Mouse (Mus musculus): ENCODE data around the gene Xkr8. TPM values are rescaled to one million over a fixed set of nuclear protein-coding genes. Genes with fewer than 3 reads are reported as not detected.
A peak's percentile ranks its signal among the peaks of the same experiment; 100 is the strongest.

Xkr8 gene
- polyA plus RNA-seq, 1 experiment from 2014 or later: 5.1 TPM

GRCm38 (mm10) chr4:132733071-132733770 lies 875 bp upstream of the Xkr8 start:
- no peak overlapping the region for H3K9ac ChIP-seq (replicated peaks; ENCODE audit: low read depth)
- ATAC-seq: no peak
- no peak for DNase-seq (ENCODE audit: low spot score)
- H3K36me3 ChIP-seq (ENCODE audit: insufficient read depth, low read length): no peaks in the 10 kb centered on the region
- H3K9me3 ChIP-seq (ENCODE audit: low read length): no peaks in the 10 kb centered on the region
- no peak overlapping the region for H3K4me2 ChIP-seq (replicated peaks; ENCODE audit: low read depth, low read length)
- H3K4me1 ChIP-seq (ENCODE audit: insufficient read depth, low read depth, low read length): peaks cover 11% of the 10 kb centered on the region; the same call in 1 of the 2 replicates
- TF ChIP-seq EP300 (IDR thresholded peaks at IDR 0.05) (no peak), CTCF (IDR thresholded peaks at IDR 0.05) (peak; percentile 19; the same call in 1 of the 2 replicates)
- no peak overlapping the region for H3K27ac ChIP-seq (ENCODE audit: low read length)
- no peaks in the 10 kb centered on the region for H3K27me3 ChIP-seq (replicated peaks; ENCODE audit: insufficient read depth, low read length)
- H3K4me3 ChIP-seq (ENCODE audit: low read depth, low read length): no peak overlapping the region
- WGBS: 92% methylated on average over 25 of the region's 25 CpGs

- DNase-seq (ENCODE audit: low spot score): peak; percentile 15
- Histone ChIP-seq H3K27me3 (replicated peaks; ENCODE audit: insufficient read depth, low read length) (no peaks in the 10 kb centered on the region), H3K9me3 (ENCODE audit: low read length) (no peaks in the 10 kb centered on the region), H3K27ac (ENCODE audit: low read length) (no peak overlapping the region), H3K4me3 (ENCODE audit: low read depth, low read length) (peak overlapping the region; percentile 54), H3K36me3 (ENCODE audit: insufficient read depth, low read length) (0 out of 2 replicates have a peak, but pooled peaks cover under 1% of the 10 kb centered on the region), H3K9ac (replicated peaks; ENCODE audit: low read depth) (peak overlapping the region; percentile 59), H3K4me1 (ENCODE audit: insufficient read depth, low read depth, low read length) (peaks cover 11% of the 10 kb centered on the region; the same call in 1 of the 2 replicates), H3K4me2 (replicated peaks; ENCODE audit: low read depth, low read length) (peak overlapping the region; percentile 90)
- no peak for ATAC-seq
- TF ChIP-seq EP300 (IDR thresholded peaks at IDR 0.05) (no peak), CTCF (IDR thresholded peaks at IDR 0.05) (no peak)
- 38% methylated on average over 12 of the region's 12 CpGs for WGBS
Measured at GRCm38 (mm10) chr4:132731616-132732015, 730 bp downstream of the Xkr8 start.

GRCm38 (mm10) chr4:132728233-132728632 lies 4.1 kb downstream of the Xkr8 start:
- ATAC-seq (no peak), DNase-seq (ENCODE audit: low spot score) (no peak)
- no peaks in the 10 kb centered on the region for H3K9me3 ChIP-seq (ENCODE audit: low read length)
- H3K4me1 ChIP-seq (ENCODE audit: insufficient read depth, low read depth, low read length): peaks cover 11% of the 10 kb centered on the region; the same call in 1 of the 2 replicates
- H3K4me2 ChIP-seq (replicated peaks; ENCODE audit: low read depth, low read length): no peak overlapping the region
- H3K9ac ChIP-seq (replicated peaks; ENCODE audit: low read depth): no peak overlapping the region
- TF ChIP-seq CTCF (IDR thresholded peaks at IDR 0.05) (no peak), EP300 (IDR thresholded peaks at IDR 0.05) (no peak)
- H3K36me3 ChIP-seq (ENCODE audit: insufficient read depth, low read length): 0 out of 2 replicates have a peak, but pooled peaks cover 4% of the 10 kb centered on the region
- no peak overlapping the region for H3K4me3 ChIP-seq (ENCODE audit: low read depth, low read length)
- WGBS: 79% methylated on average over 8 of the region's 8 CpGs
- H3K27ac ChIP-seq (ENCODE audit: low read length): no peak overlapping the region
- no peaks in the 10 kb centered on the region for H3K27me3 ChIP-seq (replicated peaks; ENCODE audit: insufficient read depth, low read length)

- H3K36me3 ChIP-seq (ENCODE audit: insufficient read depth, low read length): peaks cover 17% of the 10 kb centered on the region; the same call in 1 of the 2 replicates
- H3K9ac ChIP-seq (replicated peaks; ENCODE audit: low read depth): no peak overlapping the region
Measured at GRCm38 (mm10) chr4:132718251-132718650, 14.1 kb downstream of the Xkr8 start.

GRCm38 (mm10) chr4:132713181-132713580 lies 19.2 kb downstream of the Xkr8 start:
- ATAC-seq: no peak
- H3K9me3 ChIP-seq (ENCODE audit: low read length): no peaks in the 10 kb centered on the region
- no peaks in the 10 kb centered on the region for H3K4me1 ChIP-seq (ENCODE audit: insufficient read depth, low read depth, low read length)
- no peak for DNase-seq (ENCODE audit: low spot score)
- no peak overlapping the region for H3K4me2 ChIP-seq (replicated peaks; ENCODE audit: low read depth, low read length)
- H3K9ac ChIP-seq (replicated peaks; ENCODE audit: low read depth): no peak overlapping the region
- no peak overlapping the region for H3K27ac ChIP-seq (ENCODE audit: low read length)
- H3K36me3 ChIP-seq (ENCODE audit: insufficient read depth, low read length): peaks cover 35% of the 10 kb centered on the region; the same call in 1 of the 2 replicates
- no peak overlapping the region for H3K4me3 ChIP-seq (ENCODE audit: low read depth, low read length)
- whole genome bisulfite sequencing: 91% methylated on average over 7 of the region's 7 CpGs
- no peaks in the 10 kb centered on the region for H3K27me3 ChIP-seq (replicated peaks; ENCODE audit: insufficient read depth, low read length)
- TF ChIP-seq EP300 (IDR thresholded peaks at IDR 0.05) (no peak), CTCF (IDR thresholded peaks at IDR 0.05) (no peak)

More at GRCm38 (mm10) chr4:132718251-132718650, 14.1 kb downstream of the Xkr8 start:
- TF ChIP-seq EP300 (IDR thresholded peaks at IDR 0.05): no peak
- ATAC-seq: no peak
- no peak overlapping the region for H3K4me3 ChIP-seq (ENCODE audit: low read depth, low read length)
- no peaks in the 10 kb centered on the region for H3K27me3 ChIP-seq (replicated peaks; ENCODE audit: insufficient read depth, low read length)
- no peaks in the 10 kb centered on the region for H3K9me3 ChIP-seq (ENCODE audit: low read length)
- H3K4me2 ChIP-seq (replicated peaks; ENCODE audit: low read depth, low read length): no peak overlapping the region
- no peaks in the 10 kb centered on the region for H3K4me1 ChIP-seq (ENCODE audit: insufficient read depth, low read depth, low read length)
- no peak for DNase-seq (ENCODE audit: low spot score)
- no peak overlapping the region for H3K27ac ChIP-seq (ENCODE audit: low read length)
- 97% methylated on average over 1 of the region's 1 CpGs for WGBS

GRCm38 (mm10) chr4:132706885-132707284 lies 25.5 kb downstream of the Xkr8 start:
- Histone ChIP-seq H3K4me2 (replicated peaks; ENCODE audit: low read depth, low read length) (no peak overlapping the region), H3K4me3 (ENCODE audit: low read depth, low read length) (no peak overlapping the region), H3K9me3 (ENCODE audit: low read length) (no peaks in the 10 kb centered on the region), H3K36me3 (ENCODE audit: insufficient read depth, low read length) (peaks cover 38% of the 10 kb centered on the region), H3K27me3 (replicated peaks; ENCODE audit: insufficient read depth, low read length) (no peaks in the 10 kb centered on the region), H3K9ac (replicated peaks; ENCODE audit: low read depth) (no peak overlapping the region), H3K4me1 (ENCODE audit: insufficient read depth, low read depth, low read length) (no peaks in the 10 kb centered on the region), H3K27ac (ENCODE audit: low read length) (no peak overlapping the region)
- WGBS: 98% methylated on average over 8 of the region's 8 CpGs
- DNase-seq (ENCODE audit: low spot score) (no peak), ATAC-seq (no peak)
- TF ChIP-seq CTCF (IDR thresholded peaks at IDR 0.05): no peak
- TF ChIP-seq EP300 (IDR thresholded peaks at IDR 0.05): no peak

Data from lung, postnatal 0 days (tissue).